Mouse (Mus musculus) mouse trophoblast stem cell (cell line): ENCODE measurements around the gene Dok7.

Experiments
- in situ Hi-C, 2 experiments: fragments of 300-500 bp; cut with MseI, MboI; formaldehyde crosslinking; loops; 2 replicates in 1 of 2; 3 replicates in 1 of 2; pipeline ENCODE4 v1.15.1; 2025

Dok7 gene

GRCm38 (mm10) chr5:35056604-35057432, at the start of gene Dok7:
Dok7 (plus strand) TSS chr5:35056766.
- in situ Hi-C loops: no loop called here

- in situ Hi-C loops: no loop called here
Observed at GRCm38 (mm10) chr5:35009163-35009562, 47.4 kb upstream of the Dok7 start.

GRCm38 (mm10) chr5:35010656-35011055, 45.9 kb upstream of the Dok7 start:
- in situ Hi-C loops: no loop called here

GRCm38 (mm10) chr5:35011156-35011923, 45.2 kb upstream of the Dok7 start:
- in situ Hi-C loops: no loop called here

- in situ Hi-C loops: no loop called here
Observed at GRCm38 (mm10) chr5:35014036-35014435, 42.5 kb upstream of the Dok7 start.

- in situ Hi-C loops: loop anchor here in 1 of 2 experiments (5.0 kb wide), 1 partner anchor 32 kb away; no protein-coding TSS in a partner anchor
Observed at GRCm38 (mm10) chr5:35019673-35020300, 36.8 kb upstream of the Dok7 start.

- in situ Hi-C loops: loop anchor here in 1 of 2 experiments (5.0 kb wide), 1 partner anchor 33 kb away; no protein-coding TSS in a partner anchor
Observed at GRCm38 (mm10) chr5:35020410-35021241, 35.9 kb upstream of the Dok7 start.

- in situ Hi-C loops: loop anchor here (5.0 kb wide), 1 partner anchor 38 kb away; no protein-coding TSS in a partner anchor
Observed at GRCm38 (mm10) chr5:35024975-35025374, 31.6 kb upstream of the Dok7 start.

- in situ Hi-C loops: loop anchor here in 1 of 2 experiments (5.0 kb wide), 1 partner anchor 42 kb away; no protein-coding TSS in a partner anchor
Observed at GRCm38 (mm10) chr5:35029303-35029702, 27.3 kb upstream of the Dok7 start.

GRCm38 (mm10) chr5:35029755-35030154, 26.8 kb upstream of the Dok7 start:
- in situ Hi-C loops: loop anchor here in 1 of 2 experiments (5.0 to 10.0 kb wide), 2 partner anchors 42 to 115 kb away; no protein-coding TSS in a partner anchor

- in situ Hi-C loops: loop anchor here in 1 of 2 experiments (10.0 kb wide), 1 partner anchor 118 kb away; no protein-coding TSS in a partner anchor
Observed at GRCm38 (mm10) chr5:35033068-35033467, 23.5 kb upstream of the Dok7 start.

- in situ Hi-C loops: loop anchor here in 1 of 2 experiments (10.0 kb wide), 1 partner anchor 119 kb away; no protein-coding TSS in a partner anchor
Observed at GRCm38 (mm10) chr5:35033619-35034018, 22.9 kb upstream of the Dok7 start.

GRCm38 (mm10) chr5:35035141-35035540, 21.4 kb upstream of the Dok7 start:
- in situ Hi-C loops: loop anchor here (5.0 to 10.0 kb wide), 2 partner anchors 118 to 120 kb away; no protein-coding TSS in a partner anchor

GRCm38 (mm10) chr5:35035795-35036194, 20.8 kb upstream of the Dok7 start:
- in situ Hi-C loops: loop anchor here (5.0 to 10.0 kb wide), 2 partner anchors 118 to 121 kb away; no protein-coding TSS in a partner anchor

GRCm38 (mm10) chr5:35037438-35037837, 19.1 kb upstream of the Dok7 start:
- in situ Hi-C loops: loop anchor here (5.0 to 10.0 kb wide), 2 partner anchors 120 to 123 kb away; no protein-coding TSS in a partner anchor

GRCm38 (mm10) chr5:35041268-35041829, 15.2 kb upstream of the Dok7 start, which contains the start of gene Hgfac:
Hgfac (plus strand) TSS chr5:35041509.
- in situ Hi-C loops: no loop called here

GRCm38 (mm10) chr5:35042431-35043109, 14.0 kb upstream of the Dok7 start:
- in situ Hi-C loops: no loop called here

- in situ Hi-C loops: no loop called here
Observed at GRCm38 (mm10) chr5:35043110-35043451, 13.5 kb upstream of the Dok7 start.

- in situ Hi-C loops: no loop called here
Observed at GRCm38 (mm10) chr5:35050541-35050940, 6.0 kb upstream of the Dok7 start.
